Mouse (Mus musculus): Measurements from ENCODE around the gene Frmd7. TPM values are rescaled to one million over a fixed set of nuclear protein-coding genes. Genes with fewer than 3 reads are reported as not detected.

Frmd7 gene
- polyA plus RNA-seq, 1 experiment from 2014 or later: 0.10 TPM

DNA sequence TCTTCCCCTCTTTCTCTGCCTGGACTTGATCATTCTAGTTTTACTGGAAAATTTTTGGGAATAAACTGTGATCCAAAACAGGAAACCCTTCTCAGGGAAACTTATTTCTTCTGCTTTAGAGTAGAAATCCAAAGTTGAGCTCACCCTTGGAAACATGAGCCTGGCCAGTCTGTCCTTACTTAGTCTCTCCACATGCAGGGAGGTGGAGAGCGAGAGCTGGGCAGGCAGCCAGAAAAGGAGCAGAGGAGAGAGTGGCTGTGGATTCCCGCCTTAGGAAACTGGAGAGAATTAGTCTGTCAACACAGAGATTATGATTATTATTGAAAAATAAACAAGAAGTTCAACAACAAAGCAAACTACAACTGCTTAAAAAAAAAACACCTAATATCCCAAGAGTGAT is 6.1 kb upstream of the Frmd7 start:
- no peak overlapping the region for H3K4me3 ChIP-seq (ENCODE audit: low read length)
- WGBS: 47% methylated on average over 2 of the region's 2 CpGs
- H3K9me3 ChIP-seq (ENCODE audit: low read length): no peaks in the 10 kb centered on the region
- H3K9ac ChIP-seq (replicated peaks; ENCODE audit: low read length): no peak overlapping the region
- no peaks in the 10 kb centered on the region for H3K4me1 ChIP-seq (ENCODE audit: insufficient read depth, low read length)
- H3K36me3 ChIP-seq (ENCODE audit: insufficient read depth, low read length): no peaks in the 10 kb centered on the region
- no peak overlapping the region for H3K4me2 ChIP-seq (replicated peaks; ENCODE audit: low read depth, low read length)
- peaks cover 3% of the 10 kb centered on the region; the same call in 1 of the 2 replicates for H3K27me3 ChIP-seq (ENCODE audit: insufficient read depth, low read length)
- no peak for ATAC-seq (ENCODE audit: low FRiP score, low TSS enrichment)
- no peak overlapping the region for H3K27ac ChIP-seq (ENCODE audit: low read length)

GRCm38 (mm10) chrX:50948116-50948515 is 5.6 kb upstream of the Frmd7 start:
- ATAC-seq (ENCODE audit: low FRiP score, low TSS enrichment): no peak
- WGBS: 67% methylated on average over 4 of the region's 4 CpGs
- no peak overlapping the region for H3K9ac ChIP-seq (replicated peaks; ENCODE audit: low read length)

DNA sequence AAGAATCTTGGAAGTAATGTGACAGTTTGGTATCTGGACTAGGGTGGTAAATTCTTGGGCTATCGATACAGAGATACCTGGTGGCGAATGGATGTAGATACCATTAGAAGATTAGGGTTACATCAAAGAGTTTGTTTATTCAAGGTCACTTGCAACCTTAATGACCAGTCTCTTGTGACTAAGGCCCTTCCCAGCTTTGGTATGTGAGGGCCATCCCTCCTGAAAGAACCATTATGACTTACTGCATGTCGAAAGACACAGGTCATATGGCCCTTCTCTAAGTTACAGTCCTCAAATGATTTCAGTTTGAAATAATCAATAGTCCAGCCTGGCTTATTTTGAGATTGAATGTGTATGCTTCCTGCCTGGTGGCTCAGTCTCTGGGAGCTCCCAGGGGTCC is 5.4 kb downstream of the Frmd7 start:
- Histone ChIP-seq H3K9me3 (ENCODE audit: low read length) (no peaks in the 10 kb centered on the region), H3K9ac (replicated peaks; ENCODE audit: low read length) (no peak overlapping the region), H3K36me3 (ENCODE audit: insufficient read depth, low read length) (no peaks in the 10 kb centered on the region), H3K27ac (ENCODE audit: low read length) (no peak overlapping the region), H3K4me2 (replicated peaks; ENCODE audit: low read depth, low read length) (no peak overlapping the region), H3K4me1 (ENCODE audit: insufficient read depth, low read length) (no peaks in the 10 kb centered on the region), H3K4me3 (ENCODE audit: low read length) (no peak overlapping the region), H3K27me3 (ENCODE audit: insufficient read depth, low read length) (peaks cover 7% of the 10 kb centered on the region; the same call in 1 of the 2 replicates)
- ATAC-seq (ENCODE audit: low FRiP score, low TSS enrichment): no peak
- 90% methylated on average over 3 of the region's 3 CpGs for WGBS

More at GRCm38 (mm10) chrX:50948116-50948515, 5.6 kb upstream of the Frmd7 start:
- no peaks in the 10 kb centered on the region for H3K4me1 ChIP-seq (ENCODE audit: insufficient read depth, low read length)
- no peak overlapping the region for H3K4me3 ChIP-seq (ENCODE audit: low read length)
- H3K9me3 ChIP-seq (ENCODE audit: low read length): no peaks in the 10 kb centered on the region
- H3K4me2 ChIP-seq (replicated peaks; ENCODE audit: low read depth, low read length): no peak overlapping the region
- H3K36me3 ChIP-seq (ENCODE audit: insufficient read depth, low read length): no peaks in the 10 kb centered on the region
- no peak overlapping the region for H3K27ac ChIP-seq (ENCODE audit: low read length)
- peaks cover 3% of the 10 kb centered on the region; the same call in 1 of the 2 replicates for H3K27me3 ChIP-seq (ENCODE audit: insufficient read depth, low read length)

GRCm38 (mm10) chrX:50930309-50930708 is 12.2 kb downstream of the Frmd7 start:
- no peaks in the 10 kb centered on the region for H3K36me3 ChIP-seq (ENCODE audit: insufficient read depth, low read length)
- H3K27me3 ChIP-seq (ENCODE audit: insufficient read depth, low read length): peaks cover 5% of the 10 kb centered on the region
- no peak for ATAC-seq (ENCODE audit: low FRiP score, low TSS enrichment)
- WGBS: 60% methylated on average over 3 of the region's 3 CpGs
- H3K9ac ChIP-seq (replicated peaks; ENCODE audit: low read length): no peak overlapping the region
- H3K4me3 ChIP-seq (ENCODE audit: low read length): no peak overlapping the region
- H3K9me3 ChIP-seq (ENCODE audit: low read length): no peaks in the 10 kb centered on the region
- H3K4me1 ChIP-seq (ENCODE audit: insufficient read depth, low read length): no peaks in the 10 kb centered on the region
- H3K4me2 ChIP-seq (replicated peaks; ENCODE audit: low read depth, low read length): no peak overlapping the region
- H3K27ac ChIP-seq (ENCODE audit: low read length): no peak overlapping the region

GRCm38 (mm10) chrX:50926893-50927545 is 15.5 kb downstream of the Frmd7 start:
- Histone ChIP-seq H3K9me3 (ENCODE audit: low read length) (no peaks in the 10 kb centered on the region), H3K27ac (ENCODE audit: low read length) (no peak overlapping the region), H3K36me3 (ENCODE audit: insufficient read depth, low read length) (no peaks in the 10 kb centered on the region), H3K27me3 (ENCODE audit: insufficient read depth, low read length) (peaks cover 10% of the 10 kb centered on the region), H3K4me3 (ENCODE audit: low read length) (no peak overlapping the region), H3K4me1 (ENCODE audit: insufficient read depth, low read length) (no peaks in the 10 kb centered on the region), H3K4me2 (replicated peaks; ENCODE audit: low read depth, low read length) (no peak overlapping the region), H3K9ac (replicated peaks; ENCODE audit: low read length) (no peak overlapping the region)
- WGBS: 46% methylated on average over 10 of the region's 10 CpGs
- ATAC-seq (ENCODE audit: low FRiP score, low TSS enrichment): no peak

DNA sequence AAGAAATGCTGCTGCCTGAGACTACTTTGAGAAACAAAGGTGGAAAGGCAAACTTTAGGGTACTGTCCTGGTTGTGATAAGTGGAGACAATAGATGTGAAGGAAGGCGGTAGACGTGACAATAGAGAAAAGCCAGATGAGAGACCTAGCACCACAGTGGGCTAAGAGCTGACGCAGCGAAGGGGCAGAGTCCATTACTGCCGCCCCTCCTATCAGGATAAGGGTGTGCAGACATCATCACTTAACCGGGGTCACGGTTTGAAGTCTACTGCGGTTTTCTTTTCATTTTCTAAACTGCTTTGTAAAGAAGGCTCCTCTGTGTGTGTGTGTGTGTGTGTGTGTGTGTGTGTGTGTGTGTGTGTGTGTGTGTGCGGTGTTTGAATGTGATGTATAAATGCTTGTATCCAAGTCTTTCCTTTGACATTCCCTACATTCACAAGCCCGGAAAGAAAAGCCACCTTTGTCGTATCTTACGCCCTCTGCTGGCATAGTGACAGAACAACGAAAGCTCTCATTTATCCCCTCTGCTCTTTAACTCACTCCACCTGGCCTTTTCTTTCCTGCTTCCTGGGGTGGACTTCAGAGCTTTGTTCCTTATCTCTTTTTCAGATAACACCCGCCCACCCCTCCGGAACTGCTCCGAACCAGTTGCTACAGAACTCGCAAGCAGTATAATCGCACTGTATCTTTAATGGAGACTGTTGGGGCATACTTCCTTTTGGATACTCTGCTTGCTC is 17.7 kb downstream of the Frmd7 start:
- Histone ChIP-seq H3K9me3 (ENCODE audit: low read length) (no peaks in the 10 kb centered on the region), H3K36me3 (ENCODE audit: insufficient read depth, low read length) (no peaks in the 10 kb centered on the region), H3K4me1 (ENCODE audit: insufficient read depth, low read length) (no peaks in the 10 kb centered on the region), H3K27ac (ENCODE audit: low read length) (no peak overlapping the region), H3K9ac (replicated peaks; ENCODE audit: low read length) (no peak overlapping the region), H3K4me2 (replicated peaks; ENCODE audit: low read depth, low read length) (no peak overlapping the region), H3K27me3 (ENCODE audit: insufficient read depth, low read length) (peaks cover 8% of the 10 kb centered on the region; the same call in 1 of the 2 replicates), H3K4me3 (ENCODE audit: low read length) (no peak overlapping the region)
- 61% methylated on average over 18 of the region's 18 CpGs for WGBS
- ATAC-seq (ENCODE audit: low FRiP score, low TSS enrichment): no peak

DNA sequence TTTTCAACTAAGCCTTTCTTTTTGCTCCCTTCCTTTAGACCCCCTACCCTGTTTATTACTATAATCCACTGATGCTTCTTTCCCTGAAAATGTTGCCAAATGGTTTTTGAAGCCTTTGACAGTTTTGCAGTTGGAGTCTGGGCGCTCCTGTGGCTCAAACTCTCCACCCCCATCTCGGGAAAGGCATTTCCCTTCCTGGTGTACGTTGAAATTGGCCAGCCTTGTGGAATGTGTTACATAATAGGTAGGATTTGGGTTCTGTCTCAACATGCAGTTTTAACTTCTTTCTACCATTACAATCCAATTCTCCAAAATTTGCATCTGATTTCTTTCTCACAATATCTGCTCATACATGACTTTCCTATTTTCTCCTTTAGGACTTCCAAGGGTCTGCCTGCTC is 23.8 kb downstream of the Frmd7 start:
- Histone ChIP-seq H3K4me1 (ENCODE audit: insufficient read depth, low read length) (no peaks in the 10 kb centered on the region), H3K9me3 (ENCODE audit: low read length) (no peaks in the 10 kb centered on the region), H3K36me3 (ENCODE audit: insufficient read depth, low read length) (no peaks in the 10 kb centered on the region), H3K4me2 (replicated peaks; ENCODE audit: low read depth, low read length) (no peak overlapping the region), H3K27ac (ENCODE audit: low read length) (no peak overlapping the region), H3K9ac (replicated peaks; ENCODE audit: low read length) (no peak overlapping the region), H3K27me3 (ENCODE audit: insufficient read depth, low read length) (peaks cover 5% of the 10 kb centered on the region; the same call in 1 of the 2 replicates), H3K4me3 (ENCODE audit: low read length) (no peak overlapping the region)
- ATAC-seq (ENCODE audit: low FRiP score, low TSS enrichment): no peak
- WGBS: 54% methylated on average over 3 of the region's 3 CpGs

DNA sequence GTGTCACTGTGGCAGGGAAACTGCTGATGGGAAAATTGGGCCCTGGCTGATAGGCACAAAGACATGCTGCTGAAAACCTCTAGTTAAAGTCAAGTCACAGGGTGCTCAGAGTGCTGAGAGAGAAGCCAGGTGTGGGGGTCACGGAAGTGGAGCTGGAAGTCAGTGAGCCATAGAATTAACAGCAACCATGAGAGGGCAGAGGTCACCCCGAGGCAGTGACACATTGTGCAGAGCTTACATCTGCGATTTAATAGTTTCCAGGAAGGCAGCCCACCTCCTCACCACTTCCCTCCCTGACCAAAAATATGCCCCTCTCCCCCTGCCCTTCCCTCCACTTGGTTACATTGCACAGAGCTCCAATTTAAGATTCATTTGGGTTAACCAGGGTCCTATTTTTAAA is 25.1 kb downstream of the Frmd7 start:
- H3K4me1 ChIP-seq (ENCODE audit: insufficient read depth, low read length): no peaks in the 10 kb centered on the region
- H3K4me2 ChIP-seq (replicated peaks; ENCODE audit: low read depth, low read length): no peak overlapping the region
- no peaks in the 10 kb centered on the region; the same call in 1 of the 2 replicates for H3K27me3 ChIP-seq (ENCODE audit: insufficient read depth, low read length)
- H3K4me3 ChIP-seq (ENCODE audit: low read length): no peak overlapping the region
- no peaks in the 10 kb centered on the region for H3K9me3 ChIP-seq (ENCODE audit: low read length)
- no peak overlapping the region for H3K27ac ChIP-seq (ENCODE audit: low read length)
- H3K36me3 ChIP-seq (ENCODE audit: insufficient read depth, low read length): no peaks in the 10 kb centered on the region
- peak; percentile 73; the same call in 1 of the 2 replicates for ATAC-seq (ENCODE audit: low FRiP score, low TSS enrichment)
- H3K9ac ChIP-seq (replicated peaks; ENCODE audit: low read length): no peak overlapping the region
- 26% methylated on average over 3 of the region's 3 CpGs for WGBS

DNA sequence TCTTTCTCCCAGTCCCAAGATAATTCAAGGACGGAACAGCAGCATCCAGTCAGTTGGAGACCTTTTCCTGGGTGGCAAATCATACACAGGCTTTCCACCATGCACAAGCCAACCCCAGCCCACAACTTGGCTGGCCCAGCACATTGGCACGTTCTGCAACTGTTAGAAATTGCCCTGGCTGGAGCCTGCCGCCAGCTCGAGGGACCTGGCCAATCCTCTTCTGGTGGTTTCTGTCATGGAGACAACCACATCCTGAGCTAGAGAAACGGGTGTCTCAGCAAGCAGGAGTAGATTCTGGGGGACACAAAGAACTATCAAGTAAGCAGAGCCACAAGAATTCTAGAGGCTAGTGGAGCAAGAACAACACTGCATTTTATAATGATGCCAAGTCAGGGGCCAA is 32.6 kb downstream of the Frmd7 start:
- Histone ChIP-seq H3K27me3 (ENCODE audit: insufficient read depth, low read length) (peaks cover 4% of the 10 kb centered on the region), H3K27ac (ENCODE audit: low read length) (no peak overlapping the region), H3K36me3 (ENCODE audit: insufficient read depth, low read length) (no peaks in the 10 kb centered on the region), H3K4me2 (replicated peaks; ENCODE audit: low read depth, low read length) (no peak overlapping the region), H3K4me1 (ENCODE audit: insufficient read depth, low read length) (no peaks in the 10 kb centered on the region), H3K9ac (replicated peaks; ENCODE audit: low read length) (no peak overlapping the region), H3K4me3 (ENCODE audit: low read length) (no peak overlapping the region), H3K9me3 (ENCODE audit: low read length) (no peaks in the 10 kb centered on the region)
- 81% methylated on average over 5 of the region's 5 CpGs for WGBS
- ATAC-seq (ENCODE audit: low FRiP score, low TSS enrichment): no peak

DNA sequence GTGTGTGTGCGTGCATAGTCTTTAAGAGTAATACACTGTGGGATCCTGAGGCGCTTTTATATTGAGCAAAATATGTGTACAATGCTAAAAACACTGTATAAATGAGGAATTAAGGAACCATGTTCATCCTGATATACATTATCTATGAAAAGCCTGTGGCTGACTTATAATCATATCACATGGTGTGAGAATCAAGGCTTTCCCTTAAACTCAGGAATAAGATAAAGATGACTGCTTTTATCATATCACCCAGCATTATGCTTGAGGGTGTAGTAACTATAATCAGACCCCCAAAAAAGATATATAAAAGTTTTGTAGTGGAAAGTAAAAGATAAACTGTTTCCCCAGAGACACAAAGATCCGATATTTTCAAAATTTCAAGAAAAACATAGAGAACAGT is 39.0 kb downstream of the Frmd7 start:
- H3K4me3 ChIP-seq (ENCODE audit: low read length): no peak overlapping the region
- H3K4me2 ChIP-seq (replicated peaks; ENCODE audit: low read depth, low read length): no peak overlapping the region
- no peaks in the 10 kb centered on the region for H3K4me1 ChIP-seq (ENCODE audit: insufficient read depth, low read length)
- WGBS: 70% methylated on average over 3 of the region's 3 CpGs
- no peak overlapping the region for H3K27ac ChIP-seq (ENCODE audit: low read length)
- no peaks in the 10 kb centered on the region for H3K9me3 ChIP-seq (ENCODE audit: low read length)
- no peak overlapping the region for H3K9ac ChIP-seq (replicated peaks; ENCODE audit: low read length)
- H3K36me3 ChIP-seq (ENCODE audit: insufficient read depth, low read length): no peaks in the 10 kb centered on the region
- H3K27me3 ChIP-seq (ENCODE audit: insufficient read depth, low read length): peaks cover 12% of the 10 kb centered on the region; the same call in 1 of the 2 replicates
- no peak for ATAC-seq (ENCODE audit: low FRiP score, low TSS enrichment)

Measured in kidney, embryonic 16.5 days (tissue).